Mouse (Mus musculus) small intestine, adult 2 months (tissue): ENCODE measurements around the gene Pick1.

Source experiments
- CTCF ChIP-seq: fragments of 200-500 bp; IDR thresholded peaks from 2 replicates; pipeline ENCODE4 v1.5.1; 2012; ENCODE audit warnings: low read depth, mild to moderate bottlenecking, control low read depth, inconsistent platforms, low read length, moderate library complexity, mixed read lengths; ENCODE audit not compliant: insufficient replicate concordance, insufficient read length; ENCODE audit errors: extremely low read depth
- POLR2A ChIP-seq: fragments of 200-500 bp; IDR thresholded peaks from 2 replicates; pipeline ENCODE4 v1.6.1; 2012; ENCODE audit warnings: low read depth, mild to moderate bottlenecking, control low read depth, inconsistent platforms, low read length, moderate library complexity

GRCm38 (mm10) chr15:79208211-79208610, 20.8 kb upstream of the Pick1 start:
- TF ChIP-seq POLR2A (no peak), CTCF (no peak)
